Mouse (Mus musculus) telencephalon, adult 2 months (tissue): Measurements from ENCODE around the gene Poc1a.
A peak's percentile ranks its signal among the peaks of the same experiment; 100 is the strongest.

Source experiments
- DNase-seq: peaks from one replicate; pipeline ENCODE4 v3.0.0-alpha.2; 2011; ENCODE audit warnings: low read depth, low spot score

Gene Poc1a

GRCm38 (mm10) chr9:106280808-106281544 lies at the start of gene Poc1a:
Gene Poc1a (plus strand): TSS chr9:106281061.
- peak; percentile 96 for DNase-seq

DNA sequence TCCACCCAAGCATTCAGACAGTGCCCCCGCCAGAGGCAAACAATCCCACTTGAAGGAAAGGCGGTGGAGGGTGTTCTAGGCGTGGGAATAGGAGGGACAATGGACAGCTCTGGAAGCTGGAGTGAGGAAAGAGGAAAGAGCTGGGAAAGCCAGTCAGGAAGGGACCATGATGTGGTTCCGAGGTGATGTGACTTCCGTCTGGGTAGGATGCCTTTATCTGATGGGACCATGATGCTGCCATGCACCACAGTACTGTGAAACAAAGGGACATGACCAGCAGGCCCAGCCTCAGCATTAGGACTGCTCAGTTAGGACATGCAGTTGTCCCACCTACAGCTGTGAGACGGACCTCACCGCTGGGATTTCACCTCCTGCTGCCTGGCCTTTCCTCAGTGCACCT lies 49.6 kb upstream of the Poc1a start:
- no peak for DNase-seq

- DNase-seq: no peak
These were observed 49.0 kb upstream of the Poc1a start for GRCm38 (mm10) chr9:106231816-106232215.

DNA sequence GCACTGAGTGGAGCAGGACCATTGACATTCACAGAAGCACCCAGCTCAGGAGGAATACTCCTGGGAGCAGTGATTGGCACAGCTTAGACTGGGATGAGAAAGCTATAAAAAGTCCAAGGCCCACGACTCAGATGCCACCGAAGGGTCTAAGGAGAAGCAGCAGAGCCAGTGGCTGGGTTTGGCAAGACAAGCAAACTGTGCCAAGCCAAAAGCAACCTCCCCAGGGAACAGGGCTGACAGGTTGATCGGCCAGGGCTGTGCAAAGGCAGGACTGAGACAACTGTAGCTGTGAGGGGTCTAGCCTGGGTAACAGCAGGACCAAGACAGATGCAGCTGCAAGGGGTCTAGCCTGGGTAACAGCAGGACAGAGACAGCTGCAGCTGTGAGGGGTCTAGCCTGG lies 47.9 kb upstream of the Poc1a start:
- no peak for DNase-seq

- no peak for DNase-seq
These were observed 46.9 kb upstream of the Poc1a start for GRCm38 (mm10) chr9:106233953-106234352.

GRCm38 (mm10) chr9:106235194-106235830 lies 45.5 kb upstream of the Poc1a start:
- no peak for DNase-seq

DNA sequence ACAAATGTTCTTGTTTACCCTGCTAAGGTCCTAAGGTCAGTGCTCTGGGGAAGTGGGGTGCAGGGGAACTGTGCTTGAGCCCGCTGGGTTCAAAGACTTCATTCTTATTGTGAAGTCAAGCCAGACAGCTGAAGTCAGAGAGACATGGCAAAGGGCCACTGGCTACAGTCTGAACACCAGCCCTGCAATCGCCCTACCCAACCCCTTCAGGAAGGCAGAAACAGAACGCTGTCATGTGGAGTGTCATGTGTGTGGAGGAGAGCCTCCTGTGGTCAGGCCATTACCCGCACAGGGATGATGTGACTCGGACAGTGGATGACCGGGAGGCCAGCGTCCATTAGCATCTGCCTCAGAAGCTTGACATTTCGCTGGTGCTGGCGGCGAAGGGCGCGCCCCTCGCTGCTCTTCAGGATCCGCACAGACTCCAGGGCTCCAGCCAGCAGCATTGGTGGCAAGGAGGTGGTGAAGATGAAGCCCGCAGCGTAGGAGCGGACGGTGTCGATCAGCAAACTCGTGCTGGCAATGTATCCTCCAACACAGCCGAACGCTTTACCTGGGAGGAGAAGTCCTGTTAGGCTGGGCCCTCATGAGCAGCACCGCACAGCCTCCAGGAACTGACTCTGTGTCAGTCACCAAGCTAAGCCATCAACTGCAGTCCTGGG lies 44.6 kb upstream of the Poc1a start:
- no peak for DNase-seq

DNA sequence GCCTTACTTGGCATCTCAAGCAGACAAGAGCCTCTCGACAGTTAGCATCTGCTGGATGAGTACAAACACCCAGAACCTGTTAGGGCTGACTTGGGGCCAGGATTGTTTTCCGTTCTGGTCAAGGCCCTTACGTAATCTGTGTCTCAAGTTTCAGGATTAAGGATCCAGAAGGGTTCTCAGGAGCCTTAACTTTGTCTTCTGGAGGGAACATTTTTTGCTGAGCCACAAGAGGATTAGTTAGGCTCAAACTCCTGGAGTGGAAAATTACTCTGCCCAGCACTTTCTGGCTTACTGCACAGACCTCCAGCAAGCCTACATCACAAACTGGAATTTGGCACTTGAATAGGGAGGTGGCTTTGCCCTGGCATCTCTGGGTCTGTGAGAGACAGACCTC lies 44.0 kb upstream of the Poc1a start:
- no peak for DNase-seq

DNA sequence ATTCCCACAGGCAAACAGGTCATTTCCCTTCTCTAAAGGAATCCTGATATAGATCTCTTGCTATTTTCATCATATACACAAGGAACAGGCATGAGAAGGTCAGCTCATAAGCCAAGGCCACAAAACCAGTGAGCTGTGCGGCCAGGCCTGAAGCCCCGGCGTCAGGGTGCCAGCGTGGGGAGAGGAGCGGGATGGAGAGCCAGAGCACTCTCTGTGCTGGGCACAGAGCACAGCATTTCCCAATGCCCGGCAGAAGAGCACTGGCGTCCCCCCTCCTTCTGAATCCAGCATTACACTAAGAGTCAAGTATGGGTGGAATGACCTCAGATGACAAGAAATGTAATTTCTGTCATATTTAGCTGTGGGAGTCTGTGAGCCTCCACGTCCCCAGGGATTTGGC lies 43.5 kb upstream of the Poc1a start:
- no peak for DNase-seq

- DNase-seq: no peak
These were observed 43.0 kb upstream of the Poc1a start for GRCm38 (mm10) chr9:106237878-106238277.

DNA sequence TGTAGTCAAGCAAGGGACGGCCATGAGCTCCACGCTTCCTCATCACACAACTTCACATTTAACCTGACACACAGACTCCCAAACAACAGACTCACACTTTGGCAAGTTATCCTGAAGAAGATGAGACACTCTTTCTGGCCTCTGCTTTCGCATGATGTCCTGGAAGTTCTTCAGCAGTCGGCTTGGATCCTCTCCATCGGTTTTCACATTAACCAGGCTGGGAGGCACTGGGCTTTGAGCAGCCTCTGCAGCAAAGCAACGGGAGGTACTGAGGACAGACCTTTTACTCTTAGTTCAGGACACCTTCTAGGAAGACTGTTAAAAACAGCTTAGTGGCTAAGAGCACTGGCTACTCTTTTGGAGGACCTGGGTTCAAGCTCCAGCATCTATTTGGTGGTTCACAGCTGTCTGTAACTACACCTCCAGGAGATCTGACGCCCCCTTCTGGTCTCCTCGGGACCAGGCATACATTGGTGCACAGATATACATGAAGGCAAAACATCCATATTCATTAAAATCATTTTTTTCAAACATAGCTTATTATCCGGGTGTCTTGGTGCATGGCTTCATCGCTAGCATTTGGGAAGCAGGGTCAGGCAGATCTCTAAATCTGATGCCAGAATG lies 39.2 kb upstream of the Poc1a start:
- DNase-seq: no peak

- DNase-seq: no peak
These were observed 37.9 kb upstream of the Poc1a start for GRCm38 (mm10) chr9:106242813-106243488.

- no peak for DNase-seq
These were observed 31.3 kb upstream of the Poc1a start for GRCm38 (mm10) chr9:106249550-106249949.

- DNase-seq: no peak
These were observed 30.6 kb upstream of the Poc1a start for GRCm38 (mm10) chr9:106250245-106250644.

GRCm38 (mm10) chr9:106251066-106251465 lies 29.8 kb upstream of the Poc1a start:
- no peak for DNase-seq

DNA sequence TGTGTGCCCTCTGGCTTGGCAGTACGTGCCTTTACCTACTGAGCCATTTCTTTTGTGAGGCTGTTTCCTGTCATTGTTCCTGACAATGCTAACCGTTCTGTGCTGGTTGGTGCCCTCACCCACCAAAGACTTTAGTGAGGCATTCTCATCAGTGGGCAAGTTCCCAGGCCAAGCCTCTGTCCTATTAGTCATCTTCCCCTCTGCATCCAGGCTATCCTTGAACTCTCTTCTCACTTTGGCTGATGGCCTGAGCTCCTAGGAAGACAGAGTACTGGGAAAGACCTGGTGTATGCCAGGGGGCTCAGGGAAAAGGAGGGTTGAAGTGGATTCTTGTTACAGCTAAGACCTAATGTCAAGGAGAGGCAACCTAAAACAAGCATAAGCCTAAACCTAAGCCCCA lies 26.9 kb upstream of the Poc1a start:
- DNase-seq: no peak

DNA sequence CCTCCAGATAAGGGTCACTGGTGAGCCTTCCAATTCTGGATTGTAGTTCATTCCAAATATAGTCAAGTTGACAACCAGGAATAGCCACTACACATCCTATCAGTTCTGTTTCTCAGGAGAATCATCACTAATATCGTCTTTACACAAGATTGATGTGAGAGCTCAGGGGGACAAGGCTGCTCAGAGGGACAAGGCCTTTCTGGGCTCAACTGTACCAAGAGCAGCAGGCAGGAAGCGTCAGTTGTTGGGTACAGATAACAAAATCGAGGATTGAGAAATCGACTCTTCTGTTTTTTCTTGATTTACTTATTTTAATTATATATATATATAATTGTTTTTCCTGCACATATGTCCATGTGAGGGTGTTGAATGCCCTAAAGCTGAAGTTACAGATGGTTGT lies 22.4 kb upstream of the Poc1a start:
- DNase-seq: no peak

GRCm38 (mm10) chr9:106258990-106259389 lies 21.9 kb upstream of the Poc1a start:
- DNase-seq: no peak

- no peak for DNase-seq
These were observed 19.8 kb upstream of the Poc1a start for GRCm38 (mm10) chr9:106261058-106261457.

GRCm38 (mm10) chr9:106261491-106261890 lies 19.4 kb upstream of the Poc1a start:
- no peak for DNase-seq

DNA sequence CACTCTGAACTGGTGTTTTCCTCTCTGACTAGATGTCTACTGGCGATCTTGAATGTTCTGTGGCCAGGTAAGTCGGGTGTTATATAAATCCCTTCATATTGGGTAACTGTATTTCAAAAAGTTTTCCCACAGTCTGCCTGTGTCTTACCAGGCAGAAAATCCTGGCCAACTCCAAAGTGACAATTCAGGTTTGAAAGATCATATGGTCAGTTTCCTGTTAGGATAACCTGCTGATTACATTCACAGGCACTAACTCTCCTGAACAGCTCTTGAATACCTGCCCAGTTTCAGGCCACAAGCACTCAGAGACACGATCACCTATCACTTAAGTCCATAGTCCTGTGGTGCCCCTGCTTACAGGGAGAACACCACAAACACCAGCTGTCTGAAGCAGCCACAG lies 18.8 kb upstream of the Poc1a start:
- DNase-seq: no peak

- no peak for DNase-seq
These were observed 17.4 kb upstream of the Poc1a start for GRCm38 (mm10) chr9:106263381-106263924.
